Mouse (Mus musculus): ENCODE measurements around the gene Cdc14a.

GRCm38 (mm10) chr3:116386886-116387285, 36.9 kb downstream of the Cdc14a start:
- no peak for TF ChIP-seq POLR2A (IDR thresholded peaks at IDR 0.05; ENCODE audit: extremely low read depth, insufficient read depth, low read length)
- no peak for TF ChIP-seq CTCF (IDR thresholded peaks at IDR 0.05; ENCODE audit: extremely low read depth, insufficient read depth, low read length)
